Mouse (Mus musculus): Measurements from ENCODE around the gene Nkx2-5. TPM values are rescaled to one million over a fixed set of nuclear protein-coding genes. Genes with fewer than 3 reads are reported as not detected.

The Nkx2-5 gene
- polyA plus RNA-seq, 1 experiment from 2014 or later = not detected

- H3K9me3 ChIP-seq = no peaks in the 10 kb centered on the region
- no peak overlapping the region for H3K4me2 ChIP-seq
- H3K27me3 ChIP-seq = peaks cover 93% of the 10 kb centered on the region
- H3K4me3 ChIP-seq (replicated peaks) = no peak overlapping the region
- 5% methylated on average over 9 of the region's 9 CpGs for WGBS
- H3K9ac ChIP-seq (replicated peaks) = no peak overlapping the region
- no peak for ATAC-seq (ENCODE audit: insufficient number of reproducible peaks, insufficient read depth, low FRiP score, low TSS enrichment, low read depth)
- peaks cover 10% of the 10 kb centered on the region for H3K4me1 ChIP-seq (replicated peaks)
- H3K27ac ChIP-seq = no peak overlapping the region
- H3K36me3 ChIP-seq = no peaks in the 10 kb centered on the region
These were observed 2.2 kb downstream of the Nkx2-5 start for GRCm38 (mm10) chr17:26842431-26843228.

GRCm38 (mm10) chr17:26841981-26842380, 2.8 kb downstream of the Nkx2-5 start:
- Histone ChIP-seq H3K4me1 (replicated peaks) (peaks cover 10% of the 10 kb centered on the region), H3K4me3 (replicated peaks) (no peak overlapping the region), H3K4me2 (no peak overlapping the region), H3K36me3 (no peaks in the 10 kb centered on the region), H3K27me3 (peaks cover 95% of the 10 kb centered on the region), H3K9me3 (no peaks in the 10 kb centered on the region), H3K9ac (replicated peaks) (no peak overlapping the region), H3K27ac (no peak overlapping the region)
- under 1% methylated on average over 5 of the region's 5 CpGs for WGBS
- no peak for ATAC-seq (ENCODE audit: insufficient number of reproducible peaks, insufficient read depth, low FRiP score, low TSS enrichment, low read depth)

GRCm38 (mm10) chr17:26840922-26841731, 3.7 kb downstream of the Nkx2-5 start:
- under 1% methylated on average over 48 of the region's 48 CpGs for WGBS
- Histone ChIP-seq H3K9ac (replicated peaks) (no peak overlapping the region), H3K4me2 (peak overlapping the region; percentile 28), H3K4me1 (replicated peaks) (peaks cover 10% of the 10 kb centered on the region), H3K9me3 (no peaks in the 10 kb centered on the region), H3K27ac (no peak overlapping the region), H3K36me3 (no peaks in the 10 kb centered on the region), H3K4me3 (replicated peaks) (peak overlapping the region; percentile 8), H3K27me3 (peaks cover 98% of the 10 kb centered on the region)
- no peak for ATAC-seq (ENCODE audit: insufficient number of reproducible peaks, insufficient read depth, low FRiP score, low TSS enrichment, low read depth)

GRCm38 (mm10) chr17:26840439-26840780, 4.4 kb downstream of the Nkx2-5 start:
- no peak for ATAC-seq (ENCODE audit: insufficient number of reproducible peaks, insufficient read depth, low FRiP score, low TSS enrichment, low read depth)
- Histone ChIP-seq H3K4me2 (no peak overlapping the region), H3K27ac (no peak overlapping the region), H3K36me3 (no peaks in the 10 kb centered on the region), H3K4me3 (replicated peaks) (no peak overlapping the region), H3K9ac (replicated peaks) (no peak overlapping the region), H3K27me3 (peaks cover 100% of the 10 kb centered on the region), H3K4me1 (replicated peaks) (peaks cover 10% of the 10 kb centered on the region), H3K9me3 (no peaks in the 10 kb centered on the region)
- 5% methylated on average over 9 of the region's 9 CpGs for WGBS

GRCm38 (mm10) chr17:26839718-26840438, 4.9 kb downstream of the Nkx2-5 start:
- Histone ChIP-seq H3K9ac (replicated peaks) (no peak overlapping the region), H3K4me3 (replicated peaks) (peak overlapping the region; percentile 23), H3K4me2 (peak overlapping the region; percentile 44)

GRCm38 (mm10) chr17:26838911-26839717, 5.7 kb downstream of the Nkx2-5 start:
- no peak for ATAC-seq (ENCODE audit: insufficient number of reproducible peaks, insufficient read depth, low FRiP score, low TSS enrichment, low read depth)
- H3K27ac ChIP-seq = no peak overlapping the region
- peaks cover 10% of the 10 kb centered on the region for H3K4me1 ChIP-seq (replicated peaks)
- peaks cover 100% of the 10 kb centered on the region for H3K27me3 ChIP-seq
- H3K36me3 ChIP-seq = no peaks in the 10 kb centered on the region
- peak overlapping the region; percentile 44 for H3K4me2 ChIP-seq
- H3K9ac ChIP-seq (replicated peaks) = no peak overlapping the region
- H3K9me3 ChIP-seq = no peaks in the 10 kb centered on the region
- H3K4me3 ChIP-seq (replicated peaks) = peak overlapping the region; percentile 23
- under 1% methylated on average over 79 of the region's 87 CpGs for WGBS

More at GRCm38 (mm10) chr17:26839718-26840438, 4.9 kb downstream of the Nkx2-5 start:
- H3K4me1 ChIP-seq (replicated peaks) = peaks cover 10% of the 10 kb centered on the region
- H3K9me3 ChIP-seq = no peaks in the 10 kb centered on the region
- peaks cover 100% of the 10 kb centered on the region for H3K27me3 ChIP-seq
- H3K27ac ChIP-seq = no peak overlapping the region
- 2% methylated on average over 26 of the region's 26 CpGs for WGBS
- no peaks in the 10 kb centered on the region for H3K36me3 ChIP-seq
- no peak for ATAC-seq (ENCODE audit: insufficient number of reproducible peaks, insufficient read depth, low FRiP score, low TSS enrichment, low read depth)

- Histone ChIP-seq H3K9ac (replicated peaks) (no peak overlapping the region), H3K27ac (no peak overlapping the region), H3K9me3 (no peaks in the 10 kb centered on the region), H3K4me2 (peak overlapping the region; percentile 44; the same call in 1 of the 2 replicates), H3K4me3 (replicated peaks) (peak overlapping the region; percentile 23; the same call in 1 of the 2 replicates), H3K4me1 (replicated peaks) (peaks cover 10% of the 10 kb centered on the region), H3K27me3 (peaks cover 100% of the 10 kb centered on the region), H3K36me3 (no peaks in the 10 kb centered on the region)
- 1% methylated on average over 37 of the region's 37 CpGs for WGBS
- no peak for ATAC-seq (ENCODE audit: insufficient number of reproducible peaks, insufficient read depth, low FRiP score, low TSS enrichment, low read depth)
These were observed 6.5 kb downstream of the Nkx2-5 start for GRCm38 (mm10) chr17:26838191-26838910.

GRCm38 (mm10) chr17:26837546-26837985, 7.2 kb downstream of the Nkx2-5 start:
- no peak overlapping the region for H3K4me2 ChIP-seq
- H3K27me3 ChIP-seq = peaks cover 98% of the 10 kb centered on the region
- H3K27ac ChIP-seq = no peak overlapping the region
- ATAC-seq (ENCODE audit: insufficient number of reproducible peaks, insufficient read depth, low FRiP score, low TSS enrichment, low read depth) = no peak
- no peak overlapping the region for H3K4me3 ChIP-seq (replicated peaks)
- peaks cover 10% of the 10 kb centered on the region for H3K4me1 ChIP-seq (replicated peaks)
- no peaks in the 10 kb centered on the region for H3K9me3 ChIP-seq
- WGBS = 1% methylated on average over 7 of the region's 7 CpGs
- H3K9ac ChIP-seq (replicated peaks) = no peak overlapping the region
- H3K36me3 ChIP-seq = no peaks in the 10 kb centered on the region

- no peaks in the 10 kb centered on the region for H3K9me3 ChIP-seq
- no peak overlapping the region for H3K9ac ChIP-seq (replicated peaks)
- H3K27ac ChIP-seq = no peak overlapping the region
- no peak overlapping the region for H3K4me2 ChIP-seq
- WGBS = under 1% methylated on average over 19 of the region's 19 CpGs
- no peak for ATAC-seq (ENCODE audit: insufficient number of reproducible peaks, insufficient read depth, low FRiP score, low TSS enrichment, low read depth)
- no peaks in the 10 kb centered on the region for H3K36me3 ChIP-seq
- no peak overlapping the region for H3K4me3 ChIP-seq (replicated peaks)
- H3K4me1 ChIP-seq (replicated peaks) = peaks cover 10% of the 10 kb centered on the region
- H3K27me3 ChIP-seq = peaks cover 98% of the 10 kb centered on the region
These were observed 7.8 kb downstream of the Nkx2-5 start for GRCm38 (mm10) chr17:26836786-26837545.

All from limb, embryonic 12.5 days (tissue).